Mouse (Mus musculus) retina, postnatal 1 day (tissue): ENCODE results near the gene Hoxd1.

Experiments used
- DNase-seq: peaks from one replicate; pipeline ENCODE4 v3.0.0-alpha.2; 2012

Gene Hoxd1

GRCm38 (mm10) chr2:74749337-74750121 is 13.3 kb upstream of the Hoxd1 start:
- DNase-seq = peak; percentile 80

GRCm38 (mm10) chr2:74750731-74751250 is 12.0 kb upstream of the Hoxd1 start:
- DNase-seq = no peak

- no peak for DNase-seq
Measured at GRCm38 (mm10) chr2:74751861-74752260, 10.9 kb upstream of the Hoxd1 start.

GRCm38 (mm10) chr2:74752431-74753174 is 10.2 kb upstream of the Hoxd1 start:
- peak; percentile 60 for DNase-seq

- no peak for DNase-seq
Measured at GRCm38 (mm10) chr2:74753175-74753523, 9.6 kb upstream of the Hoxd1 start.

GRCm38 (mm10) chr2:74753711-74754110 is 9.1 kb upstream of the Hoxd1 start:
- DNase-seq = no peak

GRCm38 (mm10) chr2:74760146-74760545 is 2.6 kb upstream of the Hoxd1 start:
- no peak for DNase-seq

GRCm38 (mm10) chr2:74761941-74762340 is 839 bp upstream of the Hoxd1 start:
- DNase-seq = no peak

- DNase-seq = no peak
Measured at GRCm38 (mm10) chr2:74763245-74763735, 510 bp downstream of the Hoxd1 start.

- DNase-seq = no peak
Measured at GRCm38 (mm10) chr2:74763976-74764375, 1.2 kb downstream of the Hoxd1 start.

- DNase-seq = no peak
Measured at GRCm38 (mm10) chr2:74774359-74774758, 11.6 kb downstream of the Hoxd1 start.

- no peak for DNase-seq
Measured at GRCm38 (mm10) chr2:74777536-74778275, 14.9 kb downstream of the Hoxd1 start.

- DNase-seq = no peak
Measured at GRCm38 (mm10) chr2:74781386-74781785, 18.6 kb downstream of the Hoxd1 start.

- DNase-seq = no peak
Measured at GRCm38 (mm10) chr2:74795531-74795930, 32.8 kb downstream of the Hoxd1 start.

- no peak for DNase-seq
Measured at GRCm38 (mm10) chr2:74808431-74808830, 45.7 kb downstream of the Hoxd1 start.
